ENCODE assay signal across 24 mouse cellular contexts in genomic region chr12:70742836-70743235, GRCm38 (mm10).
DNase-seq lines count a peak whose midpoint lies in the region; ATAC-seq lines count a peak whose summit lies in the region.
"Had no signal": no experiment of that assay in that cellular context is flagged by ENCODE, and none has a peak within 500 bp of the region (broad histone marks: within the 10 kb centered on the region; RNA-seq: fewer than 3 reads in every experiment).

No protein-coding gene starts in this region.

- peak; percentile 33 for DNase-seq in embryonic facial prominence, embryonic 11.5 days (ENCODE audit: low spot score)
- no peak for DNase-seq in embryonic facial prominence, embryonic 10.5 days (ENCODE audit: low spot score)
- peak; percentile 64 for DNase-seq in NIH3T3 (ENCODE audit: low read depth)
- peak; percentile 49 for DNase-seq in adrenal gland, adult 8-10 months
- DNase-seq in adrenal gland, postnatal 36 days: peak; percentile 64 to 65
- DNase-seq in spleen, postnatal 14 days (ENCODE audit: low spot score in 2 of 2): no peak
- no peak for DNase-seq in cerebellum, adult 11 months
- DNase-seq: B cell, adult 2 months; cerebellum, adult 2 months; cerebellum, postnatal 10 days; forebrain, postnatal 0 days; gastrocnemius, adult 2 months; gastrocnemius, postnatal 25 days; heart, postnatal 10 days; heart, postnatal 4 days; kidney, adult 8-10 months had no signal

- H3K9ac ChIP-seq in embryonic facial prominence, embryonic 11.5 days (replicated peaks; ENCODE audit: low read length): no peak overlapping the region
- H3K9ac ChIP-seq: forebrain, embryonic 13.5 days; forebrain, postnatal 0 days; hindbrain, embryonic 12.5 days had no signal

- WGBS in embryonic facial prominence, embryonic 11.5 days: 38% methylated on average over 3 of the region's 3 CpGs
- 60% methylated on average over 3 of the region's 3 CpGs for WGBS in embryonic facial prominence, embryonic 10.5 days

- no peak overlapping the region for H3K4me3 ChIP-seq in embryonic facial prominence, embryonic 11.5 days (ENCODE audit: low read depth, low read length)
- no peak overlapping the region for H3K4me3 ChIP-seq in embryonic facial prominence, embryonic 10.5 days
- H3K4me3 ChIP-seq: forebrain, embryonic 13.5 days; gastrocnemius, adult 2 months; heart, embryonic 10.5 days; hindbrain, embryonic 12.5 days had no signal

- ATAC-seq in embryonic facial prominence, embryonic 11.5 days (replicated peaks; ENCODE audit: insufficient number of reproducible peaks, low FRiP score, low TSS enrichment, low read depth): no peak
- ATAC-seq: CD4-positive, CD25-positive, alpha-beta regulatory T cell, adult 4 months; forebrain, embryonic 13.5 days; forebrain, postnatal 0 days; hindbrain, embryonic 16.5 days; inflammation-experienced regulatory T-cells, adult 6 months; intestine, postnatal 0 days had no signal

- H3K36me3 ChIP-seq in embryonic facial prominence, embryonic 11.5 days (replicated peaks; ENCODE audit: control insufficient read depth, insufficient read depth, low read depth, low read length): no peaks in the 10 kb centered on the region
- H3K36me3 ChIP-seq in embryonic facial prominence, embryonic 10.5 days (replicated peaks): no peaks in the 10 kb centered on the region
- H3K36me3 ChIP-seq: G1E; heart, embryonic 10.5 days; hindbrain, embryonic 12.5 days had no signal

- no peak overlapping the region for H3K4me2 ChIP-seq in embryonic facial prominence, embryonic 11.5 days (ENCODE audit: low read depth, low read length)
- H3K4me2 ChIP-seq: forebrain, embryonic 13.5 days; hindbrain, embryonic 12.5 days had no signal

- no peaks in the 10 kb centered on the region for H3K9me3 ChIP-seq in embryonic facial prominence, embryonic 11.5 days (replicated peaks; ENCODE audit: control insufficient read depth, low read length)
- no peaks in the 10 kb centered on the region for H3K9me3 ChIP-seq in embryonic facial prominence, embryonic 10.5 days
- H3K9me3 ChIP-seq: forebrain, embryonic 13.5 days; G1E; heart, embryonic 10.5 days; hindbrain, embryonic 12.5 days had no signal

- H3K4me1 ChIP-seq in embryonic facial prominence, embryonic 11.5 days (ENCODE audit: control insufficient read depth, insufficient read depth, low read length): no peaks in the 10 kb centered on the region
- peaks cover 5% of the 10 kb centered on the region for H3K4me1 ChIP-seq in embryonic facial prominence, embryonic 10.5 days
- H3K4me1 ChIP-seq: forebrain, embryonic 13.5 days; hindbrain, embryonic 12.5 days had no signal

- no peaks in the 10 kb centered on the region for H3K27me3 ChIP-seq in embryonic facial prominence, embryonic 11.5 days (ENCODE audit: control insufficient read depth, insufficient read depth, low read length)
- no peaks in the 10 kb centered on the region for H3K27me3 ChIP-seq in embryonic facial prominence, embryonic 10.5 days (replicated peaks; ENCODE audit: low read depth, poor library complexity, severe bottlenecking)
- H3K27me3 ChIP-seq: forebrain, embryonic 13.5 days; hindbrain, embryonic 12.5 days had no signal

- no peak overlapping the region for H3K27ac ChIP-seq in embryonic facial prominence, embryonic 11.5 days (replicated peaks; ENCODE audit: low read depth, low read length)
- no peak overlapping the region for H3K27ac ChIP-seq in embryonic facial prominence, embryonic 10.5 days (replicated peaks)
- H3K27ac ChIP-seq: forebrain, embryonic 13.5 days; gastrocnemius, adult 2 months; heart, embryonic 10.5 days; hindbrain, embryonic 12.5 days had no signal

Comparison
In these comparisons a context has a peak if more than half of its experiments do, and no peak if none do; other contexts are left out.
1. DNase-seq: peak in embryonic facial prominence, embryonic 11.5 days (single experiment), NIH3T3 (single experiment), adrenal gland, adult 8-10 months (single experiment) and adrenal gland, postnatal 36 days (2 of 2); none in embryonic facial prominence, embryonic 10.5 days (single experiment), spleen, postnatal 14 days (0 of 2) and cerebellum, adult 11 months (single experiment).